Mouse (Mus musculus) macrophage (primary cell): ENCODE data around the gene Nbeal1. TPM values are rescaled to one million over a fixed set of nuclear protein-coding genes. Genes with fewer than 3 reads are reported as not detected.

Experiments
- H3K27ac ChIP-seq: fragments of 350-480 bp; formaldehyde crosslinking; 2 replicates; pipeline ENCODE4 v1.9.0; 2021
- H3K36me3 ChIP-seq: fragments of 350-480 bp; formaldehyde crosslinking; 2 replicates; pipeline ENCODE4 v1.9.0; 2021; ENCODE audit errors: inconsistent target
- H3K4me3 ChIP-seq: fragments of 350-480 bp; formaldehyde crosslinking; 2 replicates; pipeline ENCODE4 v1.9.0; 2021; ENCODE audit errors: inconsistent target
- H3K79me2 ChIP-seq: fragments of 350-480 bp; formaldehyde crosslinking; 2 replicates; pipeline ENCODE4 v1.9.0; 2021; ENCODE audit errors: inconsistent target
- WGBS: methylation state at CpG from one replicate; pipeline ENCODE4 v1.1.7; 2026; ENCODE audit warnings: inconsistent platforms; ENCODE audit not compliant: missing documents; 5-methylcytosine and 5-hydroxymethylcytosine counted together
- polyA plus RNA-seq: library from polyadenylated mRNA; stranded (reverse); fragments of 250-400 nt; gene quantifications from 3 replicates; pipeline ENCODE4 v1.2.4, GENCODE M21; 2018; ENCODE audit warnings: inconsistent platforms

Gene Nbeal1
- polyA plus RNA-seq, 1 experiment from 2014 or later: 2.6 TPM

GRCm38 (mm10) chr1:60236261-60236660 lies 55.9 kb downstream of the Nbeal1 start:
- WGBS: 86% methylated on average over 4 of the region's 4 CpGs
- Histone ChIP-seq H3K36me3 (peaks cover 22% of the 10 kb centered on the region), H3K27ac (no peak overlapping the region), H3K79me2 (no peaks in the 10 kb centered on the region), H3K4me3 (no peak overlapping the region)

DNA sequence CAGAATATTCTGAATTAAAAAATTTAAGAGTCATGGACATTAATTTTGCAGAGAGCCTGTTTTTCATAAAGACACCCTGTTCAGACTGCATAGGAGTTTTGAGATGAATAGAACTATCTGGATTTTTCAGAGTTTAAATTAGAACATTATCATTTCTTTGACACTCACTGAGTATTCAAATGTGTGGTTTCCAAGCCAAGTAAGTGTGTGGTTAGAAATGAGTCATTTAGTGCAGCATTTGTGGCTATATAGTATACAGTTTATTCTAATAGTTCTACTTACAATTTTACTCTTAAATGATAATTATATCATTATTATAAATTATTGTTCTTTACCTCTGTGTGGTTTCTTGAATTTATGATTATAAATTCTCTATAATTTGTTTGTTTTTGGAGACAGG lies 60.0 kb downstream of the Nbeal1 start:
- Histone ChIP-seq H3K36me3 (peaks cover 24% of the 10 kb centered on the region), H3K4me3 (no peak overlapping the region), H3K79me2 (no peaks in the 10 kb centered on the region), H3K27ac (no peak overlapping the region)

DNA sequence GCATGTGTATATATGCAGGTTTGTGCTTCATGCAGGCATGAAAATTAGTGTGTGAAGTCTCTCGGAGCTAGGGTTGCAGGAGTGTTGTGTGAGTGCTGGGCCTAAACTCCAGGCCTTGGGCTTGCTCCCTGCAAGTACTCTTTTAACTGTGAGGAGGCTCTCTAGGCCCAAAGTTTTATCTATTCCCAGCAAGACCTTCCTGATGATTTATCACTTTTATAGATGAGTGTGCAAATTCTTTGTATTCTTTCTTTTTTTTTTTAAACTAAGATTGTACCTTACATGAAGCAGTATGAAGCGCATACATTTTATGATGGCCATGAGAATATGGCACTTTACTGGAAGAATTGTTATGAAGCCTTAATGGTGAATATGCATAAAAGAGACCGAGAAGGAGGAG lies 87.7 kb downstream of the Nbeal1 start:
- Histone ChIP-seq H3K4me3 (no peak overlapping the region), H3K36me3 (peaks cover 43% of the 10 kb centered on the region; the same call in 1 of the 2 replicates), H3K79me2 (no peaks in the 10 kb centered on the region), H3K27ac (no peak overlapping the region)
- 94% methylated on average over 3 of the region's 3 CpGs for WGBS

DNA sequence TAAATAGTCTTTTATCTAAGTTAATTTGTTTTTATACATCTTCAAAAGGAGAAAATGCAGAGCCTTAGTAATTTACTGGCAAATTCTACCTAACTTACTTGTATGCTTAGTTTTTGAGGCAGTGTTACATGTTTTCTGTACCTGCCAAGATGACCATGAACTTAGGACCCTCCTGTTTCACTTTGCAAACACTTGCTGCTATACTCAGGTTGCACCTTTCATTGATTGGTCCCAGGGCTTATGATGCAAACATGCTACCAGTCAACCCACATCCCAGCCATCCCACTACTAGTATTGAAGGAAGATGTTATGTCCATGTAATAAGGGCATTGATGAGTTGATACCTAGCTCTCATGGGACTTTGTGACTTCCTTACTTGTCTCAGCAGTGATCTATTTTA lies 88.9 kb downstream of the Nbeal1 start:
- no peak overlapping the region for H3K27ac ChIP-seq
- peaks cover 33% of the 10 kb centered on the region; the same call in 1 of the 2 replicates for H3K36me3 ChIP-seq
- H3K4me3 ChIP-seq: no peak overlapping the region
- H3K79me2 ChIP-seq: no peaks in the 10 kb centered on the region

DNA sequence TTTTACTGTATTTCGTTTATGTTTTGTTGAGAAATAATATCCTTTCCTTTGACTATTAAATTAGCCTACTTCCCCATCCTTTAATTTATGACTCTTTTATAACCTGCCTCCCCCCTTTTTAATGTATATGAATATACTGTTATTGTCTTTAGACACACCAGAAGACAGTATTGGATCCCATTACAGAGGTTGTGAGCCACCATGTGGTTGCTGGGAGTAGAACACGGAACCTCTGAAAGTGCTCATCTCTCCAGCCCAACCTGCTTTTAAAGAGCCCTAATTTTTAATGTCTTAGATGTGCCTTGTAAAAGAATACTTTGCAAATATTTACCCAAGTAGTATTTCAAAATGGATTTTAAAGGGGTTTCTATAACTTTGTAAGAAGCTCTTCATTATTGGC lies 92.1 kb downstream of the Nbeal1 start:
- H3K4me3 ChIP-seq: no peak overlapping the region
- WGBS: 54% methylated on average over 2 of the region's 2 CpGs
- no peaks in the 10 kb centered on the region for H3K79me2 ChIP-seq
- H3K36me3 ChIP-seq: peaks cover 26% of the 10 kb centered on the region; the same call in 1 of the 2 replicates
- H3K27ac ChIP-seq: no peak overlapping the region

GRCm38 (mm10) chr1:60293921-60294320 lies 113.5 kb downstream of the Nbeal1 start:
- WGBS: 92% methylated on average over 1 of the region's 1 CpGs
- H3K27ac ChIP-seq: no peak overlapping the region
- no peak overlapping the region for H3K4me3 ChIP-seq
- H3K79me2 ChIP-seq: no peaks in the 10 kb centered on the region
- peaks cover 60% of the 10 kb centered on the region for H3K36me3 ChIP-seq

DNA sequence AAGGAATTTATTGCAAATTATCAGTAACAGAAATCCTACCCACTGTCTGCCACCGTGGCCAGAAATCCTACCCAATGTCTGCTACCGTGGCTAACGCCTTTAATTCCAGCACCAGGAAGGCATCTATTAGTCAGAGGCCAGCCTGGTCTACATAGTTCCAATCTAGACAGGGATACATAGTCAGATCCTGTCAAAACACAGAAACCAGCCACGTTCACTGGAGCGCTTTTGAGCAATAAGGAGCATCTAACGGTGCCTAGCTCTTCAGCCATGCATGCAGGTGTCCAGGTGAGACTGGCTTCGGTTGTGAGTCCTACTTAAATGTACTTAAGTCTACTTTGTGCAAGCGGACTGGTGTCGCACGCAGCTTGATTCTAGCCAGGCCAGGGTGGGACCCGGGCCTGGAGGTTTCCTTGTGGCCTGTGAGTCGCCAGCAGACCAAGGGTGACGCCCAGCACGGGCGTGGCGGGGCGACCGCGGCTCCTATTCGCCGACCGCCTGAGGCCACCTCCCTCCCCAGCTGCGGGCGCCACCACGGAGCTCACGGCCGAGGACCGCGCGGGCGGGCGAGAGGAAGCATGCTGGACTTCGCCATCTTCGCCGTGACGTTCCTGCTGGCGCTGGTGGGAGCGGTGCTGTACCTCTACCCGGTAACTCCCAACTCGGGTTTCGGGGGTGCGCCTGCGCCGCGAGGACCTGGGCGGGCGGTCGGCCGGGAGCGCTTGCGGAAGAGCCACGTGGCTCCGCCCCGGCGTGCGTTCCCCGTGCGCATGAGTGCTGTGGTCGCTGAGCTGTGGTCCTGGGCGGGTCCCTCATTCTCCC lies 162.6 kb downstream of the Nbeal1 start, which contains the start of gene Cyp20a1:
Cyp20a1 (plus strand) TSS at position 516 of the 822 bp plus-strand sequence.
- peak within 1 kb of the TSS; percentile 51 for H3K27ac ChIP-seq
- WGBS: 3% methylated on average over 56 of the region's 60 CpGs
- peaks cover 14% of the 10 kb centered on the region for H3K79me2 ChIP-seq
- no peaks in the 10 kb centered on the region for H3K36me3 ChIP-seq
- peak within 1 kb of the TSS; percentile 84 for H3K4me3 ChIP-seq

- peaks cover 14% of the 10 kb centered on the region for H3K79me2 ChIP-seq
- peak overlapping the region; percentile 35; the same call in 1 of the 2 replicates for H3K27ac ChIP-seq
- 17% methylated on average over 14 of the region's 14 CpGs for WGBS
- peak overlapping the region; percentile 84 for H3K4me3 ChIP-seq
- no peaks in the 10 kb centered on the region for H3K36me3 ChIP-seq
These were observed 163.4 kb downstream of the Nbeal1 start for GRCm38 (mm10) chr1:60343630-60344455.

GRCm38 (mm10) chr1:60344670-60345069 lies 164.3 kb downstream of the Nbeal1 start:
- peaks cover 21% of the 10 kb centered on the region for H3K79me2 ChIP-seq
- no peak overlapping the region for H3K4me3 ChIP-seq
- WGBS: 95% methylated on average over 5 of the region's 6 CpGs
- H3K36me3 ChIP-seq: no peaks in the 10 kb centered on the region
- H3K27ac ChIP-seq: no peak overlapping the region

- 52% methylated on average over 2 of the region's 2 CpGs for WGBS
- Histone ChIP-seq H3K36me3 (no peaks in the 10 kb centered on the region), H3K79me2 (peaks cover 21% of the 10 kb centered on the region), H3K4me3 (no peak overlapping the region), H3K27ac (no peak overlapping the region)
These were observed 165.3 kb downstream of the Nbeal1 start for GRCm38 (mm10) chr1:60345712-60346111.

DNA sequence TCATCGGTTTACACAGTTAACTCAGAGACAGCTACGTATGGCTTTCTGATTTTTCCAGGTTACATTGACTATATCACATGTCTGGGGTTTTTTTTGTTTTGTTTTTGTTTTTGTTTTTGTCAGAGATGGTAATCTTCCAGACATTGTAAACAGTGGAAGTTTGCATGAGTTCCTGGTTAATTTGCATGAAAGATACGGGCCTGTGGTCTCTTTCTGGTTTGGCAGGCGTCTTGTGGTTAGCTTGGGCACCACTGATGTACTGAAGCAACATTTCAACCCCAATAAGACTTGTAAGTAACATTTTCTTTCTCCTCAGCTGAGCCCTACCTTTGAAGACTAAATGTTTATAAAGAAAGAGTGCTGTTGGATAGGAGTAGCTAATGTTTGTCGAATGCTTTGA lies 172.4 kb downstream of the Nbeal1 start:
- Histone ChIP-seq H3K79me2 (peaks cover 13% of the 10 kb centered on the region; the same call in 1 of the 2 replicates), H3K4me3 (no peak overlapping the region), H3K36me3 (0 out of 2 replicates have a peak, but pooled peaks cover 5% of the 10 kb centered on the region), H3K27ac (no peak overlapping the region)
- WGBS: 77% methylated on average over 5 of the region's 5 CpGs

DNA sequence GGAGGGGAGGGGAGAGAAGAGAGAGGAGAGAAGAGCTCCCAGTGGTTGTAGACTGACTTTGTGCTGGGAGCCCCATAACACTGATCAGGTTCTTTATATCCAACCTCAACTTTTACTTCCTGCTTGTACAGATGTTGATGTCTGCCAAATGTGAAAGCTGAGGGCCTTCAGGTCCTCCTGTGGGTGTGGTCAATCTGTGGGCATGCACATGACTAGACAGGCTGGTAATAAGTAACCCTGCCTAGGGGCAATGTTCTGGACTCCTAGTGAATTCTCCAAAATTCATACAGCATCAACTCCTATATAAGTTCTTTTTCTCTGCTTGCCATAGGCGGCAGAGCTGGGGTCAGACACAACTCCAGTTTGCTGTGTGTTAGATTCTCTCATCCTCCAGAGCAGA lies 181.2 kb downstream of the Nbeal1 start:
- Histone ChIP-seq H3K4me3 (no peak overlapping the region), H3K27ac (no peak overlapping the region), H3K36me3 (peaks cover 8% of the 10 kb centered on the region; the same call in 1 of the 2 replicates), H3K79me2 (no peaks in the 10 kb centered on the region)
- 90% methylated on average over 1 of the region's 1 CpGs for WGBS

- Histone ChIP-seq H3K36me3 (peaks cover 7% of the 10 kb centered on the region; the same call in 1 of the 2 replicates), H3K4me3 (no peak overlapping the region), H3K79me2 (no peaks in the 10 kb centered on the region), H3K27ac (no peak overlapping the region)
- WGBS: 75% methylated on average over 1 of the region's 1 CpGs
These were observed 196.2 kb downstream of the Nbeal1 start for GRCm38 (mm10) chr1:60376556-60376955.

DNA sequence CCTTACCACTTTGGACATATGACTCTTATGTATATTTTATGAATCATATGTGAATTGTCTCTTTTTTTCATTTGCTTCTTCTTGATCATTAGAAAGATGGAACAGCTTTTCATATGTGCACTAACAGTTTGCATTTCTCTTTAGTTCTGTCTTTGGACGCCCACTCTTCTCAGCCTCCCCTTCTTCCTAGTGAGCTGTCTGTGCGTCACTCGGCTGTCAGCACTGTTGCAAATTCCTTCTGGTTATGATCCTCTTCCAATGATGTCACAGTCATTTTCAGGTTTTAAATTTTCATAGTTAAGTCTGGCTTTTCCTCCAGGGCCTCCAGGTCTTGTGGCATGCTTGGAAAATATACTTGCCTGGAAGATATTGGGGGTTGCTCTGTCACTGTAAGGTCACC lies 201.5 kb downstream of the Nbeal1 start:
- WGBS: 100% methylated on average over 3 of the region's 3 CpGs

More for the DNA sequence above, 201.5 kb downstream of the Nbeal1 start:
- H3K79me2 ChIP-seq: no peaks in the 10 kb centered on the region
- no peaks in the 10 kb centered on the region for H3K36me3 ChIP-seq
- H3K27ac ChIP-seq: no peak overlapping the region
- H3K4me3 ChIP-seq: no peak overlapping the region
